Mouse (Mus musculus) embryonic facial prominence, embryonic 10.5 days (tissue): Measurements from ENCODE around the gene Dnah7a. TPM values are rescaled to one million over a fixed set of nuclear protein-coding genes. Genes with fewer than 3 reads are reported as not detected.
"Not testable (repeated sequence)": the region's sequence is repeated elsewhere in the genome, so short reads cannot be mapped to it uniquely, and the experiment has no call there.

Experiments
- DNase-seq: peaks from one replicate; pipeline ENCODE4 v3.0.0-alpha.2; 2017; ENCODE audit warnings: low spot score
- H3K27ac ChIP-seq: fragments of 300-500 bp; sonication (generic); replicated peaks from 2 replicates; pipeline ENCODE4 v1.5.1; 2016; ENCODE audit warnings: mild to moderate bottlenecking
- H3K27me3 ChIP-seq: fragments of 300-500 bp; sonication (generic); replicated peaks from 2 replicates; pipeline ENCODE4 v1.6.1; 2016; ENCODE audit warnings: low read depth, mild to moderate bottlenecking; ENCODE audit not compliant: poor library complexity, severe bottlenecking
- H3K36me3 ChIP-seq: fragments of 300-500 bp; sonication (generic); replicated peaks from 2 replicates; pipeline ENCODE4 v1.6.1; 2016; ENCODE audit warnings: mild to moderate bottlenecking, moderate library complexity
- H3K4me1 ChIP-seq: fragments of 300-500 bp; sonication (generic); 2 replicates; pipeline ENCODE4 v1.6.1; 2016
- H3K4me3 ChIP-seq: fragments of 300-500 bp; sonication (generic); 2 replicates; pipeline ENCODE4 v1.5.1; 2016; ENCODE audit warnings: mild to moderate bottlenecking, moderate library complexity
- H3K9me3 ChIP-seq: fragments of 300-500 bp; sonication (generic); 2 replicates; pipeline ENCODE4 v1.6.1; 2016; ENCODE audit warnings: mild to moderate bottlenecking
- WGBS: fragments of 180-500 bp; shearing (Covaris S2); methylation state at CpG from one replicate; pipeline ENCODE4 v1.1.7; 2016; 5-methylcytosine and 5-hydroxymethylcytosine counted together
- polyA plus RNA-seq: library from polyadenylated mRNA; unstranded; fragments of >200 nt; fragmentation: Nextera tagmentation; extraction: Ambion mirVana; gene quantifications from 2 replicates; pipeline ENCODE4 v1.2.1, GENCODE M21; 2016

Dnah7a gene
- polyA plus RNA-seq = 6.9 and 7.2 TPM in 2 replicates

DNA sequence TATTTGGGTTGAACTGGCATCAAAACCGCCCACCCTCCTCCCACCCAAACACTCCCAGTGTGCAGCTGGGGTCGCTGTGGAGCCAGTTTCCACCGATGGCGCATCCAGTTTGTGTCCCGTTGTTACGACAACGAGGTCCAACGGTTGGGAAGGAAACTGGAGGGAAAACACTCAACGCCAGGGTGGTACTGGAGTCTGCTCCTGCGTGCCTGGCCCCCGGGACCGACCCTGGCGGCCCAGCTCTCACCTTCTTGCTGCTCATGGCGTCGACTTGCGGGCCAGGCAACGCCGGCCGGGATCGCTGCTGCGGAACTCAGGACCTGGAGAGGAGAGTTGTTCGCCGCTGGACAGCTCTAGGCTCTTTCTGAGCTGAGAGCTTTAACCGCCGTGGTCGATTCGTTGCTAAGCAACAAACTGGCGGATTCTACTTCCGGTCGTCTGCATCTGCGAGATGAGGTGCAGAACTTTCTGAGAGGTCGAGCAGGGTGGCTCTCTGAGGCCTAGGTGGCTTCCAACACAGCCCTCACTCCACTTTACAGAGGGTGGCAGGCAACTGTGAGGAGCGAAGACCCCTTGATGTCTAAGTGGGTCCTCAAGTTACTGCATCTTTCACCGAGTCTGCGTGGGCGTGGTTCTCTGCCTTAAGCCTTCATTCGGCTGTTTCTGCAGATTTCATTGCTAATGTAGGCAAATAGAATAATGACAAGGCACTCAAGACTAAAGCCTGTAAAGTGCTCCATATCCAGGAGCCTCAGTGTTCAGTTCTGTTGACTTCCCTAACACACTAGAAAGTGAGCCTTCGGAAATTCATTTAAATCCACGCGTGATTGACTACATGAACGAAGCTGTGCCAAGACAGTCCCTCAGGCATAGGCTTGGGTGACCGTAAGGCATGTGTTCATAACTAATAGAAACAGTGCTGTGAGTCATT, at the start of gene Dnah7a:
Dnah7a (minus strand) TSS at position 354 of the 931 bp plus-strand sequence.
- H3K27ac ChIP-seq = peak within 1 kb of the TSS; percentile 86
- H3K36me3 ChIP-seq = no peaks in the 10 kb centered on the region
- H3K27me3 ChIP-seq = no peaks in the 10 kb centered on the region
- peaks cover 10% of the 10 kb centered on the region; the same call in 1 of the 2 replicates for H3K4me1 ChIP-seq
- WGBS = 14% methylated on average over 42 of the region's 42 CpGs
- no peaks in the 10 kb centered on the region for H3K9me3 ChIP-seq
- H3K4me3 ChIP-seq = peak within 1 kb of the TSS; percentile 67
- DNase-seq = peak; percentile 84

- H3K4me1 ChIP-seq, H3K9me3 ChIP-seq, H3K27me3 ChIP-seq, DNase-seq, H3K36me3 ChIP-seq, H3K27ac ChIP-seq, H3K4me3 ChIP-seq: not testable (repeated sequence)
- 90% methylated on average over 2 of the region's 2 CpGs for WGBS
Observed at GRCm38 (mm10) chr1:53753501-53753900, 46.9 kb upstream of the Dnah7a start.

GRCm38 (mm10) chr1:53751144-53751543, 44.6 kb upstream of the Dnah7a start:
- Histone ChIP-seq H3K9me3 (no peaks in the 10 kb centered on the region), H3K4me1 (no peaks in the 10 kb centered on the region), H3K27ac (no peak overlapping the region), H3K36me3 (no peaks in the 10 kb centered on the region), H3K27me3 (no peaks in the 10 kb centered on the region), H3K4me3 (no peak overlapping the region)
- WGBS = 71% methylated on average over 1 of the region's 1 CpGs
- no peak for DNase-seq

GRCm38 (mm10) chr1:53750697-53751096, 44.1 kb upstream of the Dnah7a start:
- not testable (repeated sequence) for H3K27me3 ChIP-seq, H3K4me3 ChIP-seq
- 80% methylated on average over 7 of the region's 7 CpGs for WGBS

DNA sequence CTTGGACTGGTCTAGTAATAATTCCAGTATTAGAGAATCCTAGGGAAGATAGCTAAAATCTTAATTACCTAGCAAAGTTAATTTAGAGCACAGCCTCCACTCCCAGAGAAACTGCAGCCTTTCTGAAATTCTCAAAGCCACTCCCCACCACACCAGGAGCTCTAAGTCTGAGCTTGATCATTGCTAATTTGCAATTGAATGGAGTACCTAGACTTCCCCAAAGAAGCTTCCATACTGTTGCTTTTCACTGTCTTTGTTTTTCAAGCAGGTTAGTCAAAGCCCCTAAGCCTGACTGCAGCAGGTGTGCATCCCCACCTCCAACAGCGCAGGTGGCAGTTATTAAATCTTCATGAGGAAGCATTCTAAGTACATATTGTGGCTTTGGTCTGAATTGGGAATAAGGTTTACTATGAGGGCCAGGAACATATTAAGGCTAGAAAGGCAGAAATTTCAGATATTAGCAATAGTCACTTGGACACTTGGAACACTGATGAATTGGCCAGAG, 43.3 kb upstream of the Dnah7a start:
- not testable (repeated sequence) for H3K9me3 ChIP-seq, DNase-seq, H3K27me3 ChIP-seq, H3K27ac ChIP-seq, H3K4me3 ChIP-seq, H3K36me3 ChIP-seq, H3K4me1 ChIP-seq
- WGBS = 62% methylated on average over 1 of the region's 1 CpGs

More at GRCm38 (mm10) chr1:53750697-53751096, 44.1 kb upstream of the Dnah7a start:
- H3K4me1 ChIP-seq, H3K9me3 ChIP-seq, H3K27ac ChIP-seq, DNase-seq, H3K36me3 ChIP-seq: not testable (repeated sequence)

- DNase-seq = no peak
- Histone ChIP-seq H3K27ac (no peak overlapping the region), H3K4me3 (no peak overlapping the region), H3K36me3 (no peaks in the 10 kb centered on the region), H3K4me1 (no peaks in the 10 kb centered on the region), H3K9me3 (no peaks in the 10 kb centered on the region), H3K27me3 (no peaks in the 10 kb centered on the region)
- WGBS = 31% methylated on average over 10 of the region's 11 CpGs
Observed at GRCm38 (mm10) chr1:53748571-53748970, 42.0 kb upstream of the Dnah7a start.

DNA sequence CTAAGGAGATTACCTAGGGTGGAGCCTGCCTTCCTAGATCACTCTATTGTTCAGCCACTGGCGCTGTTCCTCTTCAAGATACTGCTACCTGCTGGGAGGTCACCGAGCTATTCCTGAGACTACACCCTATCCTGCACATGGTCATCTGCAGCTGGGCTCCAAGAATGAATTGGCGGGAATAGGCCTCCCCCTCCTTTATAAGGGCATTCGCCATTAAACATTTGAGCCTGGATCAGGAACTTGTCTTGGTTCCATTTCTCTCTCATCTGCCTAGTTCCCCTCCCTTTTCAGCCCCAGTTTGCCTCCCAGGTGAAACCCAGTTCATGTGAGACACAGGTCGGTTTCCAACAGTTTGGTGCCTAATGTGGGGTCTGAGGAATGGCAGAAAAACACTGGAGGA, 39.4 kb upstream of the Dnah7a start:
- no peaks in the 10 kb centered on the region for H3K27me3 ChIP-seq
- 70% methylated on average over 5 of the region's 5 CpGs for WGBS
- no peaks in the 10 kb centered on the region for H3K36me3 ChIP-seq
- no peak for DNase-seq
- no peak overlapping the region for H3K4me3 ChIP-seq
- H3K27ac ChIP-seq = no peak overlapping the region
- no peaks in the 10 kb centered on the region for H3K9me3 ChIP-seq
- H3K4me1 ChIP-seq = no peaks in the 10 kb centered on the region

- no peaks in the 10 kb centered on the region for H3K27me3 ChIP-seq
- WGBS = 88% methylated on average over 3 of the region's 3 CpGs
Observed at GRCm38 (mm10) chr1:53741742-53742458, 35.3 kb upstream of the Dnah7a start.

GRCm38 (mm10) chr1:53740777-53741336, 34.3 kb upstream of the Dnah7a start:
- no peak overlapping the region for H3K4me3 ChIP-seq
- H3K36me3 ChIP-seq = no peaks in the 10 kb centered on the region
- H3K4me1 ChIP-seq = no peaks in the 10 kb centered on the region
- H3K27ac ChIP-seq = no peak overlapping the region
- no peaks in the 10 kb centered on the region for H3K27me3 ChIP-seq
- DNase-seq = no peak
- 88% methylated on average over 4 of the region's 4 CpGs for WGBS
- H3K9me3 ChIP-seq = no peaks in the 10 kb centered on the region

More at GRCm38 (mm10) chr1:53741742-53742458, 35.3 kb upstream of the Dnah7a start:
- DNase-seq = no peak
- Histone ChIP-seq H3K4me3 (no peak overlapping the region), H3K4me1 (no peaks in the 10 kb centered on the region), H3K36me3 (no peaks in the 10 kb centered on the region), H3K27ac (no peak overlapping the region), H3K9me3 (no peaks in the 10 kb centered on the region)

DNA sequence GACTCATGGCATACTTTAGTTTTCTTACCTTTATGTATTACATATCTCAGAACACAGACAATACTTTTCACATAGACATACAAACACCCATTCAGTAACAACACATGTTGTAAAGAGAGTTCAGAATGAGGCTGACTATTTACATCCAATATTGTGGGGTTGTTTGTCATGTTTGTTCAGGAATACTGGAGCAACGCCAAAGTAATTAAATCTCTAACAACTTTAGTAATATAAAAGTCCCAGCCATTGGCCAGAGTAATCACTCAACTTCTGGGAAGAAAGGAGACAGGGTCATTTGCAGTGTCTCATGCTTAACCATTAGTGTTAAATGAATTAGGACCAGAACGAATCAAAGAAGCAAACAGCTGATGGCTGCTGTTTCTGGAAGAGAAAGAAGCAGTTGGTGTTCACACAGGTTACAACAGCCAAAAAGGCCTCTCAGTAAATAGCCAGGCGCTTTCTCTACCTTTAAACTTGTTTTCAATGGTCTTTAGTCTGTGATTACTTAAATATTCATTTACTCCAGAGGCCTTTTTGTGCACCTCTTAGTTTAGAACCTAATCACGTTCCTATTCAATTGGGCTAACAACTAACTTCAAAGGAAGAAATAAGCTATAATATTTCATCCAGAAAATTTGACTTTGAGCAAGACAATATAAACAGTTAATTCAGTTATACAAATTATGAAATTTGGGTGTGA, 33.6 kb upstream of the Dnah7a start:
- not testable (repeated sequence) for H3K4me1 ChIP-seq, H3K9me3 ChIP-seq, H3K27ac ChIP-seq, H3K4me3 ChIP-seq, DNase-seq, H3K27me3 ChIP-seq, H3K36me3 ChIP-seq
- WGBS = 79% methylated on average over 4 of the region's 4 CpGs

DNA sequence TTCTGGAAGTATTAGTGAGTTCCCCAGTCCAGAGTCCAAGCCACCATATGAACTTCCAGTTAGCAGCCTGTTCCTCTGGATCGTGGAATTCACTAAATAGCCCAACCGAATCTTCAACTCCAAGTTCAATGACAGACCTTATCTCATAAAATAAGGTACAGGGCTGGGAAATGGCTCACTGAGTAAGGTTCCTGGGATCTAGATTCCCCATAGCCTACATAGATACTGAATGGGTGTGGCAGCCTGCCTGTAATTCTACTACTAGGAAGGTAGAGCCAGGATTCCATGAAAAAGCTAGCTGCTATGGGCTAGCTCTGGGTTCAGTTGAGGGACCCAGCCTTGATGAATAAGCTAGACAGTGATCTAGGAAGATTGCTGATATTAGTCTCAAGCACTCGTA, 30.0 kb upstream of the Dnah7a start:
- WGBS = 87% methylated on average over 3 of the region's 3 CpGs
- no peaks in the 10 kb centered on the region for H3K4me1 ChIP-seq
- H3K36me3 ChIP-seq = no peaks in the 10 kb centered on the region
- H3K27ac ChIP-seq = no peak overlapping the region
- H3K27me3 ChIP-seq = no peaks in the 10 kb centered on the region
- no peak for DNase-seq
- H3K4me3 ChIP-seq = no peak overlapping the region
- no peaks in the 10 kb centered on the region for H3K9me3 ChIP-seq
